Mouse (Mus musculus) kidney, postnatal 14 days (tissue): ENCODE measurements around the gene Gm9603.
"Not testable (repeated sequence)": the region's sequence is repeated elsewhere in the genome, so short reads cannot be mapped to it uniquely, and the experiment has no call there.

Experiments used
- DNase-seq: peaks from one replicate; pipeline ENCODE4 v3.0.0; 2022; ENCODE audit warnings: mixed read lengths

The Gm9603 gene

DNA sequence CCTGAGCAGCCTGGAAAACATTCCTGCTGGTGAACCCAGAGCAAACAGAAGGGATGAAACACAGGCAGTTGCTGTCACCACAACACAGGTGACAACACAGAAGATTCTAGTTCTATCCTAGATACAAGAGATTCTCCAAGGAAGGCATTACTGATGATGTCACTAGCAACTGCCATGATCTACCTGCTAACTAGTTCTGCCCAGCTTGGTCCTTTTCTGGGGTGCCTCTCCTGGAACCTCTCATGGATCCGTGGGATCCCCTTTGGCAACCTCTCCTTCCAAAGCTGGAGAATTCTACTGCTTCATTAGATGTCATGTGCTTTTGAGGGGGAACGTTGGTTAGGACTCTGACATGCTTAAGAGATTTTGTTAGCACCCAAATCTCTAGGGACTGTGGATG is at the start of gene Gm9603:
TSS of gene Gm9603 (minus strand) at position 101 of the 400 bp plus-strand sequence.
- not testable (repeated sequence) for DNase-seq

DNA sequence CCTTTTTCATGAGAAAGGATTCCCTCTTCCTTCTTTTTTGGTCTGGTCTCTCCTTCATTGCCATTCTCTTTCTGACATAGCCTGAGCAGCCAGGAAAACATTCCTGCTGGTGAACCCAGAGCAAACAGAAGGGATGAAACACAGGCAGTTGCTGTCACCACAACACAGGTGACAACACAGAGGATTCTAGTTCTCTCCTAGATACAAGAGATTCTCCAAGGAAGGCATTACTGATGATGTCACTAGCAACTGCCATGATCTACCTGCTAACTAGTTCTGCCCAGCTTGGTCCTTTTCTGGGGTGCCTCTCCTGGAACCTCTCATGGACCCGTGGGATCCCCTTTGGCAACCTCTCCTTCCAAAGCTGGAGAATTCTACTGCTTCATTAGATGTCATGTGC is 54.3 kb downstream of the Gm9603 start, which contains the start of gene Gm8265:
TSS of gene Gm8265 (minus strand) at position 101 of the 400 bp plus-strand sequence.
- DNase-seq, result not testable (repeated sequence)
